Mouse (Mus musculus) monocyte, adult 5-6 weeks (primary cell): ENCODE data around the gene Gm10031. TPM values are rescaled to one million over a fixed set of nuclear protein-coding genes. Genes with fewer than 3 reads are reported as not detected.
A peak's percentile ranks its signal among the peaks of the same experiment; 100 is the strongest.

Experiments used
- ATAC-seq: fragments of 153-309, 156-312 bp; replicated peaks from 2 replicates; pipeline ENCODE4 v1.8.0; 2017; ENCODE audit warnings: mild to moderate bottlenecking; ENCODE audit not compliant: low TSS enrichment, insufficient number of reproducible peaks, severe bottlenecking, poor library complexity, low FRiP score
- total RNA-seq: library from RNA; stranded (forward); fragments of 200-1000, 200-491, 200-594 nt; gene quantifications from 3 replicates; pipeline ENCODE4 v1.2.3, GENCODE M21; 2017

Gm10031 gene
- total RNA-seq, 1 experiment from 2014 or later = 10.7 TPM

GRCm38 (mm10) chr1:156537701-156538100 lies 13.9 kb downstream of the Gm10031 start:
- ATAC-seq = no peak

GRCm38 (mm10) chr1:156538382-156538781 lies 14.6 kb downstream of the Gm10031 start:
- ATAC-seq = no peak

- no peak for ATAC-seq
Measured at GRCm38 (mm10) chr1:156539787-156540560, 16.2 kb downstream of the Gm10031 start.

- no peak for ATAC-seq
Measured at GRCm38 (mm10) chr1:156543999-156544398, 20.2 kb downstream of the Gm10031 start.

- ATAC-seq = peak; percentile 95
Measured at GRCm38 (mm10) chr1:156558024-156558930, 34.5 kb downstream of the Gm10031 start, which contains the start of gene Abl2. Gene Abl2, plus strand, starts transcription at chr1:156558786.

- 0 out of 2 replicates have a peak, but pooled peaks have one; percentile 10 for ATAC-seq
Measured at GRCm38 (mm10) chr1:156558950-156559640, 35.3 kb downstream of the Gm10031 start.

- ATAC-seq = no peak
Measured at GRCm38 (mm10) chr1:156559641-156560020, 35.8 kb downstream of the Gm10031 start.

- no peak for ATAC-seq
Measured at GRCm38 (mm10) chr1:156560500-156560899, 36.7 kb downstream of the Gm10031 start.

GRCm38 (mm10) chr1:156565328-156565727 lies 41.5 kb downstream of the Gm10031 start:
- no peak for ATAC-seq

- ATAC-seq = no peak
Measured at GRCm38 (mm10) chr1:156566132-156566531, 42.3 kb downstream of the Gm10031 start.

- ATAC-seq = no peak
Measured at GRCm38 (mm10) chr1:156569615-156570014, 45.8 kb downstream of the Gm10031 start.

- no peak for ATAC-seq
Measured at GRCm38 (mm10) chr1:156572952-156573351, 49.1 kb downstream of the Gm10031 start.

Other genes with a start within 250 kb of the Gm10031 start
- gene Tdrd5, start 220.3 kb upstream of the Gm10031 start, total RNA-seq = 0.29 TPM in 1 of 3 replicates, not detected in the others
- gene Nphs2, start 213.3 kb upstream of the Gm10031 start, total RNA-seq = not detected in 3 replicates
- gene Gm2000, start 158.0 kb upstream of the Gm10031 start, total RNA-seq = 950 to 1,369 TPM (median 1,318 TPM) in 3 replicates
- gene Axdnd1, start 102.9 kb upstream of the Gm10031 start, total RNA-seq = 1.2 to 7.4 TPM in 2 of 3 replicates, not detected in the other
- 125 to 142 TPM (median 127 TPM) in 3 replicates for gene Soat1, start 49.7 kb upstream of the Gm10031 start, total RNA-seq
- 17.1 to 22.4 TPM (median 18.6 TPM) in 3 replicates for gene Abl2, start 34.8 kb downstream of the Gm10031 start, total RNA-seq
- gene Tor3a, start 150.3 kb downstream of the Gm10031 start, total RNA-seq = 10.6 to 22.7 TPM (median 17.1 TPM) in 3 replicates
- gene Fam20b, start 195.1 kb downstream of the Gm10031 start, total RNA-seq = 41.8 to 53.3 TPM (median 41.9 TPM) in 3 replicates